Mouse (Mus musculus): ENCODE measurements around the gene Cnnm3. TPM values are rescaled to one million over a fixed set of nuclear protein-coding genes. Genes with fewer than 3 reads are reported as not detected.

The Cnnm3 gene
- polyA plus RNA-seq, 1 experiment from 2014 or later: 19.2 TPM

DNA sequence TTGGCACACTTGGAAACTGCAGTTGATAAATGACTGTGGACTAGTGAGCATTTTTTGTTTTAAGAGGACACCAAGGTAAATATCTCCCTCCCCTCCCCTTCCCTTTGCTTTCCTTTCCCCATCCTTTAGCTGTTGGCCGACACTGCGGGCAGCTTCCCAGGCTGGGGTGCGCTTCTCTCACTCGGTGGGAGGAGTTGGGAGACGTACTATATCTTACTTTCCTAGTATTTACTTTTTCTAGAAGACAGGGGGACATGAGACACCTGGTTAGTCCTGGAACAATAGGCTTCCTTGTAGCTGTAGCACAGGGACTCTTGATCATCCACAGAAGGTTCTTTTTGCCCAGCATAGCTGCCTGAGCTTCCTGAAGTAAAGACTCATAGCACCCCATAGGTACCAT is 12.4 kb downstream of the Cnnm3 start:
- in situ Hi-C loops (cut with MboI; ENCODE audit: low pct_unique_long_range_greater_than_20kb): no loop called here
- DNase-seq (ENCODE audit: low read depth, low spot score): no peak

DNA sequence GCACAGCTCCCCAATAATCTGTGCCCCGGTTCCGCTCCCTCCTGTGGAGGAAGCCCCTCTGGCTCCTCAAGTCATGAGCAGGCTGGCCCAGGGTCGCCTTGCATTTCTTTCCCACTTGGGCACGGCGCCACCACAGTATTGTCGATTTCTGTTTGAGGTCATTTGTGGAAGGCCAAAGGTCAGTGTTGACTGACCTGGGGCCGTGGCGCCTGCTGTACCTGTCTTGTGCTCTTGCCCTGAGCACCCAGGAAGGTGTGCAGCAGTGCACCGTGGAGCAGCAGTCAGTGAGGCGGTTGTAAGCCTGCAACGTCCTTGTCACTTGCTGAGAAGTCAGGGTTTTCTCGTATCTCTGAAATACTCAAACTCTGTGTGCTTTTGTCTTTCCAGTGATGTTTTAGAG is 14.1 kb downstream of the Cnnm3 start:
- ChIA-PET POLR2A (no interaction called here), CTCF (no interaction called here)
- DNase-seq (ENCODE audit: low read depth, low spot score) (no peak), ATAC-seq (no peak)
- no peaks in the 10 kb centered on the region for H3K27me3 ChIP-seq
- no peak for TF ChIP-seq CTCF (IDR thresholded peaks at IDR 0.05)
- in situ Hi-C loops (cut with MboI; ENCODE audit: low pct_unique_long_range_greater_than_20kb): no loop called here

More for the DNA sequence above, 12.4 kb downstream of the Cnnm3 start:
- no peak for TF ChIP-seq CTCF (IDR thresholded peaks at IDR 0.05)
- H3K27me3 ChIP-seq: no peaks in the 10 kb centered on the region
- ChIA-PET POLR2A (no interaction called here), CTCF (interaction anchor here (1.1 to 1.4 kb wide), 2 partner anchors 20 to 23 kb away, joined by 3 to 5 read pairs; partner anchors contain the start of gene Ankrd39)
- no peak for ATAC-seq

DNA sequence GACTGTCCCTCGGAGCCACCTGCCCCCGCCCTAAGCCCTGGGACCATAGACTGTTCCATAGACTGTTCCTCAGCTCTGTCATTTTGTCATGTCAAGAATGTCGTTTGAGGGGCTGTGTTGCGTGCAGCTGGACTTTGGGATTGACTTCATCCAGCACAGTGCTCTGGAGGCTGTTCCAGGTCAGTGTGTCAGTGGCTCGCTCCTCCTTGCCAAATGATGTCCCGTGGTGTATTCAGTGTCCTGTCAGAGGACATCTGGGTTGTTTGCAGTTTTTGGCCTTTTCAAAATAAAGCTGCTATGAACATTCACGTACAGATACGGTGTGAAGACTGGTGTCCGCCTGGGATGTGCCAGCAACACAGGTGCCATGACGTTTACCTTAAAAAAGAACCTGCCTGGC is 15.2 kb downstream of the Cnnm3 start:
- ChIA-PET POLR2A (no interaction called here), CTCF (no interaction called here)
- H3K27me3 ChIP-seq: no peaks in the 10 kb centered on the region
- in situ Hi-C loops (cut with MboI; ENCODE audit: low pct_unique_long_range_greater_than_20kb): no loop called here
- no peak for TF ChIP-seq CTCF (IDR thresholded peaks at IDR 0.05)
- no peak for DNase-seq (ENCODE audit: low read depth, low spot score)
- no peak for ATAC-seq

DNA sequence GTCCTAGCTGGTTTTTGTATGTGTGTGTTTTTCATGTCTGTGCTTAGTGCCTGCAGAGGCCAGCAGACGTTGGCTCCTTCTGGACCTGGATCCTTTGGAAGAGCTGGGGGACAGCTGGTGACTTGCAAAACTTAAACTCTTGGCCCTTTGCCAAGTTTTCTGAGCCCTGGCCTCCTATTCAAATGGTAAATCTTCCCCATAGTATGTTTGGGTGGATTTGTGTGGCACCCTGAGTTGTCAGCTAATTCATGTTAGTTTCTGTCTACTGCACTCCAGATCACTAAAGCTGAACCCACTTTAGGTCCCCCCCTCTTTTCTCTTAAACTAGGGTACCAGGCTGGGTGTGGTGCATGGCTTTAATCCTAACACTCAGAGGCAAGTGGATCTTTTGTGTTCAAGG is 16.7 kb downstream of the Cnnm3 start:
- POLR2A ChIA-PET: no interaction called here
- DNase-seq (ENCODE audit: low read depth, low spot score) (no peak), ATAC-seq (no peak)
- no peaks in the 10 kb centered on the region for H3K27me3 ChIP-seq
- CTCF ChIA-PET: no interaction called here
- TF ChIP-seq CTCF (IDR thresholded peaks at IDR 0.05): no peak
- in situ Hi-C loops (cut with MboI; ENCODE audit: low pct_unique_long_range_greater_than_20kb): no loop called here

DNA sequence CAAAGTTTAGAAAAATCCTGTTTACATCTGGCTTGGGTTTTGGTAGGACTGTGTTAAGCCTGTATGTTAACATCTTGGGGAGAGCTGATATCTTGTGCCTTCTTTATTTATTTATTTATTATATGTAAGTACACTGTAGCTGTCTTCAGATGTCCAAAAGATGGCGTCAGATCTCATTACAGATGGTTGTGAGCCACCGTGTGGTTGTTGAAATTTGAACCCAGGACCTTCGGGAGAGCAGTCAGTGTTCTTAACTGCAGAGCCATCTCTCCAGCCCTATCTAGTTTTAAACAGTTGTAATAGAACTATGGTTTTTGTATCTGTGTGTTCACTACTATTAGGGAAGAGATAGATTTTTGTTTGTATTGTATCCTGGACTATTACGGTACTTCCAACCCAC is 17.6 kb downstream of the Cnnm3 start:
- TF ChIP-seq CTCF (IDR thresholded peaks at IDR 0.05): no peak
- CTCF ChIA-PET: no interaction called here
- H3K27me3 ChIP-seq: no peaks in the 10 kb centered on the region
- ATAC-seq: no peak
- no peak for DNase-seq (ENCODE audit: low read depth, low spot score)
- POLR2A ChIA-PET: no interaction called here
- in situ Hi-C loops (cut with MboI; ENCODE audit: low pct_unique_long_range_greater_than_20kb): no loop called here

DNA sequence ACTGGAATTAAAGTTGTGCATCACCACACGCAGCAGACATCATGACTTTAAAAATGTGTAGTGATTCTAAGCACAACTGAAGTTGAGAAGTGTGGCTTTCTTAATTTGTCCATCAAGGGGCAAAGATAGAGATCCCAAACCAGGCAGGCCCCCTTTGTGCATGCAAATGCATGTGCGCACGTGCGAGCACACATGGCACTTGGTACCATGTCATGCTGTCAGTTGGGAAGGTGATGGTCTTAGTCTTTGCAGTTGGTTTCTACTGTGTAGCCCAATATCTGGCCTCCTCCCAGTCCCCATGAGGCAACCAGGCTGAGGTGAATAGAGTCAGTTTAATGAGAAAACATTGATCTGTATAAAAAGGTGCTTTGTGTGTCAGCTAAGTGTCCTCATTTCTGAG is 18.2 kb downstream of the Cnnm3 start:
- ATAC-seq (no peak), DNase-seq (ENCODE audit: low read depth, low spot score) (no peak)
- H3K27me3 ChIP-seq: no peaks in the 10 kb centered on the region
- ChIA-PET CTCF (interaction anchor here (1.0 kb wide), 1 partner anchor 26 kb away, joined by 3 read pairs; no protein-coding TSS in a partner anchor), POLR2A (no interaction called here)
- no peak for TF ChIP-seq CTCF (IDR thresholded peaks at IDR 0.05)
- in situ Hi-C loops (cut with MboI; ENCODE audit: low pct_unique_long_range_greater_than_20kb): no loop called here

DNA sequence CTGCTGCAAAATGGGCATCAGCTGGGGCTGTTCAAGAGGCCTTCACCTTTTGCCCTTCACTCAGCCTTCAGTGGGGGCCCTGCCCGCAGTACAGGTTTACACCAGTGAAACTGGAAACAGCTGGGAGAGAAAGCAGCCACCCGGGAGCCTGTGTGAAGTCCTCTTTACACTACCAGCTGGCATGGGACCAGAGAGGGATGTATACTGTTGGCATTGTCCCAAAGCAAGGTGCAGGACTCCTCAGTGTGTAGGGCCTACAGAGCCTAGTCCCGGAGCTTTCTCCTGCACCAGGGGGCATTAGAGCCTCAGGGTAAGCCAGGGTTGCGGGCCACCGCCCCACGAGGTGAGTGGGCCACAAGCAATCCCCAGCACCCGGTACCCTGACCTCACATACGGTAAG is 18.8 kb downstream of the Cnnm3 start:
- no peak for TF ChIP-seq CTCF (IDR thresholded peaks at IDR 0.05)
- ATAC-seq: no peak
- H3K27me3 ChIP-seq: no peaks in the 10 kb centered on the region
- in situ Hi-C loops (cut with MboI; ENCODE audit: low pct_unique_long_range_greater_than_20kb): no loop called here
- DNase-seq (ENCODE audit: low read depth, low spot score): no peak
- ChIA-PET POLR2A (no interaction called here), CTCF (interaction anchor here (1.0 kb wide), 1 partner anchor 25 kb away, joined by 3 read pairs; no protein-coding TSS in a partner anchor)

- CTCF ChIA-PET: interaction anchor here (1.0 kb wide), 1 partner anchor 25 kb away, joined by 3 read pairs; no protein-coding TSS in a partner anchor
- no peak for TF ChIP-seq CTCF (IDR thresholded peaks at IDR 0.05)
- POLR2A ChIA-PET: no interaction called here
- in situ Hi-C loops (cut with MboI; ENCODE audit: low pct_unique_long_range_greater_than_20kb): no loop called here
- no peak for ATAC-seq
- no peaks in the 10 kb centered on the region for H3K27me3 ChIP-seq
- no peak for DNase-seq (ENCODE audit: low read depth, low spot score)
These were observed 19.3 kb downstream of the Cnnm3 start for GRCm38 (mm10) chr1:36530962-36531361.

DNA sequence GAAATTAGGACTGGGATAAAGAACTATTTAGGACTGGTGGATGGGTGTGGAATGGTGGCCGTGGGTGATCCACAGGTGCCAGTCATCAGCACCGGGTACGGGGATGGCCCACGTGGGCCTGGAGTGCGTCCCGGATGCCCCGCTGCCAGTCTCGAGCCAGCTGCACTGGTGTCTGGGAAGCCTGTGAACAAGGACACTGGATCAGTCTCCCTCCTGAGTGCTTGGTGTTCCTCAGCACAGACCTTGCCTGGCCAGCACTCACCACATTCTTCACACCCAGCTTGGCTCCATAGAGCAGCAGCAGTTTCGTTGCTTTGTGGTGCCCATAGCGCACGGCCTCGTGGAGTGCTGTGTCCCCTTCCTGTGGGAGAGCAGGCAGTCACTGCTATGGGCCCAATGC is 19.8 kb downstream of the Cnnm3 start:
- ChIA-PET POLR2A (interaction anchor here (0.6 kb wide), 1 partner anchor 35 kb away, joined by 3 read pairs; no protein-coding TSS in a partner anchor), CTCF (no interaction called here)
- in situ Hi-C loops (cut with MboI; ENCODE audit: low pct_unique_long_range_greater_than_20kb): no loop called here
- DNase-seq (ENCODE audit: low read depth, low spot score): no peak
- no peaks in the 10 kb centered on the region for H3K27me3 ChIP-seq
- ATAC-seq: no peak
- no peak for TF ChIP-seq CTCF (IDR thresholded peaks at IDR 0.05)

DNA sequence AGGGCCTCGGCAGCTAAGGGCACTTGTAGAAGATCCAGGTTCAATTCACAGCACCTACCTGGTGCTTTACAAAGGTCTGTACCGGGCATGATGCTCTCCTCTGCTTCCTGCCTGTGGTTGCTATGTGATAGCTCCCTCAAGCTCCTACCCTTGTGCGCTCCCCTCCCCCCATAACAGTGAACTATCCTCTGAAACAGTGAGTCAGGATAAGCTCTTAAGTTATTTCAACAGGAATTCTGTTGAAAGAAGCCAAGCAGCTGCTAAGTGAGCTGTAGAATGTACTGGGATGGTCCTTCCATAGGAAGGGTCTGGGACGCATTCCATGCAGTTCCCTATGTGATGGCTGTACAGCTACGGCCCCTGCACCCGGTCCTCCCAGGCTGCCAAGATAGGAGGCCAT is 21.9 kb downstream of the Cnnm3 start:
- no peak for DNase-seq (ENCODE audit: low read depth, low spot score)
- ChIA-PET CTCF (interaction anchor here (1.2 to 1.3 kb wide), 2 partner anchors 14 to 31 kb away, joined by 3 to 4 read pairs; partner anchors contain the start of gene Ankrd39), POLR2A (interaction anchor here (0.7 kb wide), 1 partner anchor 15 kb away, joined by 3 read pairs; no protein-coding TSS in a partner anchor)
- no peaks in the 10 kb centered on the region for H3K27me3 ChIP-seq
- no peak for TF ChIP-seq CTCF (IDR thresholded peaks at IDR 0.05)
- ATAC-seq: no peak
- in situ Hi-C loops (cut with MboI; ENCODE audit: low pct_unique_long_range_greater_than_20kb): no loop called here

- H3K27me3 ChIP-seq: no peaks in the 10 kb centered on the region
- POLR2A ChIA-PET: interaction anchor here (0.7 kb wide), 2 partner anchors 23 to 195 kb away, joined by 3 read pairs; partner anchors contain the start of gene Sema4c
- in situ Hi-C loops (cut with MboI; ENCODE audit: low pct_unique_long_range_greater_than_20kb): no loop called here
- CTCF ChIA-PET: interaction anchor here (0.9 to 1.1 kb wide), 2 partner anchors 12 to 13 kb away, joined by 3 read pairs; partner anchors contain the start of gene Ankrd39
- ATAC-seq (peak; percentile 63), DNase-seq (ENCODE audit: low read depth, low spot score) (no peak)
- no peak for TF ChIP-seq CTCF (IDR thresholded peaks at IDR 0.05)
These were observed 23.0 kb downstream of the Cnnm3 start for GRCm38 (mm10) chr1:36534595-36535058.

All from Patski (cell line).